Mouse (Mus musculus) heart, adult 8-10 months (tissue): ENCODE measurements around the gene Ppt2. TPM values are rescaled to one million over a fixed set of nuclear protein-coding genes. Genes with fewer than 3 reads are reported as not detected.

Experiments
- DNase-seq: peaks from one replicate; pipeline ENCODE4 v3.0.0; 2022; ENCODE audit warnings: low spot score
- total RNA-seq, 4 experiments: library from RNA; stranded (reverse); gene quantifications; 2 replicates each; pipeline ENCODE4 v1.2.4; 2022

Gene Ppt2
- total RNA-seq, 4 experiments from 2014 or later = 48.1 to 68.8 (median 59.5) TPM

DNA sequence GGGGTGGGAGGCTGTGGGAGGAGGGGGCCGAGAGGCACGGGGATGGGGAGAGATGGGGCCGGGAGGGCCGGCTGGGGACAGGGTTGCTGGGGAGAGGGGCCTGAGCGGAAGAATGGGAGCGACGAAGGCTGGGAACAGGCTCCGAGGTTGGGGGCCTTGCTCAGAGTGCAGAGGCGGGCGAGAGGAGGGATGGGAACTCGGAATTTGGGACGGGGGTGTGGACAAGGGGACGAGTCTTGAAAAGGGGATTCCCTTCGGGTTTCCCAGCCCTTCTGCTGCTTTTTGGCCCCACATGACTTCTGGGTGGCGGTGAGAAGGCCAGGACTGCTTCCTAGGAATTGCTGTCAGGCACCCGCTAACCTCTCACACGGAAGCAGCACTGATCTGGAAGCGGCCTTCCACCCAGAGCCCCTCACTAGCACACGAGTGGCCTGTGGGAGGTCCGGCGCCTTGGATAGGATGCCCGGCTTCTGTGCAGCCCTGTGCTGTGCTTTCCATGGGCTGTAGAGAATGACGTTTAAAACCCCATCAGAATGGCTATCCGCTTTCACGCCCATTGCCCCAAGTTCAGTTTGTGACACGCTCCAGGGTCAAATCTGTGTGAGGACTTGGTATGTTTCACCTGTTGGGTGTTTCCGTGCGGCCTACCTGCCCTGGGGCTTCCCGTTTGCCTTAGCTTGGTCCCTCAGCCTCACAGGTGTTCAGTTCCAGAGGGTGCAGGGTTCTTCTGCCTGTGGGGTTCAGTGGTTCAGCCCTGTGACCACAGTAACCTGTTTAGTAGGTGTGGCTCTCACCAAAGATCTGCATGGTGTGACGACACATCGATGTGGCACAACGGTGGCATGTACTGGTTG, 21.9 kb downstream of the Ppt2 start:
- no peak for DNase-seq

DNA sequence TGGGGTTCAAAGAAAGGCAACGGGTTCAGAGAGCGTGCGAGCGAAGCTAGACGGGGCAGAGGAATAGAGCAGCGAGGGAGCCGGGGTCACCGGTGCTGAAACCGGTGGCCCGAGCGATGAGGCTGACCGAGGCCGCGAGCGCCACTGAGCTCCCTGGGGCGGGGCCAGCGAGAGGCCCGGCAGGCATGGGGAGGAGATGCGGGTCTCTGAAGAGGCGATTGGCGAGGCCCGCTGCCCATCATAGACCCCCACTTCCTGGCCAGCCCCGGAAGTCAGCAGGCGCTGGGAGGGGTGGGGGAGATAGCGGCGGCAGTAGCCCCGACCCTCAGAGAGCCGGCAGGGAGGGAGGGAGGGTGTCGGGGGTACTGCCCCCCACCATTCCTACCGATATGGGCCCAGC, 22.7 kb downstream of the Ppt2 start:
- DNase-seq = peak; percentile 97

DNA sequence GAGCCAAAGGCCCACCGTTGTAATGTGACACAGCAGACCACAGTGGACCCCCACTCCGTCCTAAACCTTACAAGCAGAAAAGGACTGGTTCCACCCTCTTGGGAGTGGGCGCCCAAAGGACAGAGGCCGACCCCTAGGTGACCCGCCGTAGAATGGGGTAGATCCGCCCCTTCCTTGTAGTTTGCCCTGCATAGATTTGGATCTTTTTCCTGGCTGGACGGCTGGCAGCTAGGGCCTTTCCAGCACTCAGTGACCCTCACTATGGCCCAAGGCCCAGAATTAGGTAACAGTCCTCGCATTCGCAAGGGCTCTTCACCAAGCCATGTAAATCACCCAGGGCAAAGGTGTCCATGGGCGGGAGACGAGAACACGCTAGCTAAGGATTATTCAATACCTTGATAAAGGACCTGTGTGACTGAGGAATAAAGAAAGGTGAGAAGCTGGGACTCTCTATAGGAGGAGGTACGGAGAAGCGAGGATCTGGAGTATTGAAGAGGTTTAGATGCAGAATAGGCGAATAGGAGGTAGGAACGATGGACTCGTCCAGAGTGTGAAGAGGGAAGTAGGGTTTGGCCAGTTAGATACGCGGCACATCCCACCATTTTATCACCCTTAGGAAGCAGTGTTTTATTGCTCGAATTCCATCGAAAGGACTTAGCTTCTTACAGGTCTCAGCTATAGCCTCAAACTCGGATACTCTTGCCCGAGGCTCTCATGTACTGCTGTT, 23.6 kb downstream of the Ppt2 start:
- DNase-seq = no peak

DNA sequence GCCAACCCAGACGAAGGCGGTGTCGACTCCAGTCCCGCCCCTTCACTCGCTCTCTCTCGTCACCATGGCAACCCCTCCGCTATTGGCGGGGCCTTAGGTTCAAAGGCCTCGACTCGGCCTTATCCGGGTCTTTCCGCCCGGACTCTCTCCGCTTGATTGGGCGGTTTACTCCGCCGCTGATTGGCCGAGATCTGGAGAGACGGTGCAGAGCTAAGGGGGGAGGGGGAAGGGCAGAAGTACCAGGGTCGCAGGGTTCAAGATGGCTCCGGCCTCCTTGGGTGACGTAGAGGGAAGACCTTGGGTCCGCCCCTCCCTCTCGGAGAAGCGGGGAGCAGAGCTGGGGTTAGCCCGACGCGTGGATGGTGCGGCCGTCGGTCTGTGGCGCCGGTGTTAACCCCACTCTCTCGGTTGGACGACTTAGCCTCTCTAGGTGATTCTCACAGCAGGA, 24.2 kb downstream of the Ppt2 start, which contains the start of gene Agpat1:
Agpat1 (plus strand) TSS at position 202 of the 448 bp plus-strand sequence.
- peak; percentile 99 for DNase-seq

DNA sequence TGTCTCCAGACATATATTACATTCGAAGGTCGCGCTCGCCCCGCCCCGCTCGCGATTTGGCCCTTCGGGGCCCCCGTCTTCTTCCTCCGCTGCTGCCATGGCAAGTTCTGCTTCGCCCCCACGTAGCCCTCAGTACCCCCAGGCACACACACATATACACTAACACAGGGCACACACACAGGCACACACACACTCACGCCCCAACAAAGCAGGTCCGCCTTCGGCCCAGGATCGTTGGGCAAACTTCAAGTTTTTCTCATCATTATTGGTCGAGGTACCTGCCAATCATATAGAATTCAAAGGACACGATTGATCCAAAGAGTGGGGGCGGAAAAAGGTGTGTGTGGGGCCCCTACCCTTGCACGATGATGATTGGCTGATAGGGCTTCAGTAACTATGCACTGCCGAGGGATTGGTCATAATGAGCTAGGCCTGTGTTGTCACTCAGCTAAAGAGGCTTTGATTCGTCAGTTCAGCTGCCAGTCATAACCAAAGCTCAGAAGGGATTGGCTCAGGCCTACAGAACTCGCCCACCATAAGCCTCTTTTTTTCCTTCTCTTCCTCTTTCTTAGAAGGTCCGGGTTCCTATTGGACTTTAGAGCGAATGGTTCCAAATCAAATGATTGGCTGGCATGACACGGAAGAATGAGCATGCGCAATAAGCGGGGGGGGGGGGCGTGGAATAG, 24.8 kb downstream of the Ppt2 start, which contains the start of gene Rnf5:
Rnf5 (minus strand) TSS at position 316 of the 686 bp plus-strand sequence.
- DNase-seq = peak; percentile 100

- DNase-seq = no peak
Observed at GRCm38 (mm10) chr17:34601796-34602195, 26.5 kb downstream of the Ppt2 start.

- DNase-seq = no peak
Observed at GRCm38 (mm10) chr17:34599891-34600290, 28.4 kb downstream of the Ppt2 start.

- DNase-seq = no peak
Observed at GRCm38 (mm10) chr17:34597566-34598095, 30.7 kb downstream of the Ppt2 start, which contains the start of gene Ager. TSS of gene Ager (plus strand) at chr17:34597862.

DNA sequence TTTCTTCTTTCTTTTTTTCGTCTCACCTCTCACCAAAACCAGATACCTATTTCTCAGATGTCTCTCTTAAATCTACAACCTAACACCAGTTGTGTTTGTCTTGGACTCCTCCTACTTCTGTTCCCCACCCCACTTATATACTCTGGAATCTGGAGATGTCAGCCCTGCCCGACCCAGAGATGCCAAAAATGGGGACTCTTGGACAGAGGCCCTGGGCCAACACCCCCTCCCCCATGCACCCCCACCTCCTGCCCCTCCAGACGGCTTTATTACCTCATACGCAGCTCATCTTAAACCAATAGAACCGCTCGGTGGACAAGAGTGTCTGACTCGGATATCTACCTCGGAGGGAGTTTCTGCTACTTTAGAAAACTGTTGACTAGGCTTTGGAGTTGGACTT, 32.2 kb downstream of the Ppt2 start:
- no peak for DNase-seq

DNA sequence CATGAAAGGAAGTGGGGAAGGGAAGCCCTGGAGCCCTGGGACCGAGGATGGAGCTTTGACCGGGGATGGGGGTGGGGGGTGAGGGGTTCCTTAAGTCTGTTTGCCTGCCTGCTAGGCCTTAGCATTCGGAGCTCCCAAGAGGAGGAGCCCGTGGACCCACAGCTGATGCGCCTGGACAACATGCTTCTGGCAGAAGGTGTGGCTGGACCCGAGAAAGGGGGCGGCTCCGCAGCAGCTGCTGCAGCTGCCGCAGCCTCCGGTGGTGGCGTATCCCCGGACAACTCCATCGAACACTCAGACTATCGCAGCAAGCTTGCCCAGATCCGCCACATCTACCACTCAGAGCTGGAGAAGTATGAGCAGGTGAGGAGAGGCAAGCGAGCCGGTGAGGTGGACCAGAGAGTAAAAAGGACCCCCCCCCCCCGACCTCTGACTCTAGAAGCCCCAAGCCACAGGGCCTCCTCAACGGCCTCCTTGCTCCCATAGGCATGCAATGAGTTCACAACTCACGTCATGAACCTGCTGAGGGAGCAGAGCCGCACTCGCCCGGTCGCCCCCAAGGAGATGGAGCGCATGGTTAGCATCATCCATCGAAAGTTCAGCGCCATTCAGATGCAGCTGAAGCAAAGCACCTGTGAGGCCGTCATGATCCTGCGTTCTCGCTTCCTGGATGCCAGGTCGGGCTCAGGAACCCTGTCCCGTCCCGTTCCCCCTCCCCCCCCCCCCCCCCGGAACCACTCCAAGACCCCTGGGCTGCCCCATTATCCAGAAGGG, 34.4 kb downstream of the Ppt2 start:
- no peak for DNase-seq

DNA sequence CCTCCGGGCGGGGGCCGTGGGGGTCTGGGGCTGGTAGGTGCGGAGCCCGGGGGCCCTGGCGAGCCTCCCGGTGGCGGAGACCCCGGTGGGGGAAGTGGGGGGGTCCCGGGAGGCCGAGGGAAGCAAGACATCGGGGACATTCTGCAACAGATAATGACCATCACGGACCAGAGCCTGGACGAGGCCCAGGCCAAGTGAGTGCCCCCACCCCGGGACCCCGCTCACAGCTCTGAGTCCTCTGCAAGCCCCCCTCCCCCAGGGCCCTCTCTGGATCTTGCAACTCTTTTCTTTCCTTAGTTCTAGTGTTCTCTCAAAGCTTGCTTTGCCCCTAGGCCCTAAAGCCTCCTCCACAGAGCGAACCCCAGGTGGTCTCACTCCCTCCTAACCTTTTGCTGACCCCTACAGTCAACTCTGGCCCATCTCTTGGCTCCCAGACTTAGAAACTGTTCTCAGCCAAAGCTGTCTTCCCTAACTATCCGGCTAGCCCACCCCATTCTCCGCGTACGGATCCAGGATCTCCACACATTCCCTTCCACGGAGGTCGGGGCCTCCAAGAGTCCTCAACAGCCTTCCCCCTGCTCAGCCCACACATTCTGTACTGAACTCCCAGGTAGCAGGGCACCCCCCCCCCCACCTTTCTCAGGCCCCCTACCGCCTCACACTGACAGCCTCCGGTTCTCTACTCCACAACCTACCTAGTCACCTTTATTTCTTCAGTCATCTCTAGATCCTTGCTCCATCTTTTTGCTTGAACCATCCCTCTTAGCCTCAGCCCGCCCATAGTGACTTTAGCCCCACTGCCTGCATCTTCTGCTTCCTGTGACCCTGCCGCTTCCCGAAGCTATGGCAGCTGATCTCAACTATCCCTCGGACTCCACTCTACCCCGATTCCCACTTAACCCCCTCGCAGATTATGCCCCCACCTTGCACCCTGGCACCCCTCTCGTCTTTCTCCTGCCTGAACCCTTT, 35.4 kb downstream of the Ppt2 start:
- no peak for DNase-seq

- DNase-seq = peak; percentile 76
Observed at GRCm38 (mm10) chr17:34591994-34592375, 36.3 kb downstream of the Ppt2 start.

GRCm38 (mm10) chr17:34591029-34591993, 37.0 kb downstream of the Ppt2 start, which contains the start of gene Pbx2:
TSS of gene Pbx2 (plus strand) at chr17:34591266.
- DNase-seq = no peak

- no peak for DNase-seq
Observed at GRCm38 (mm10) chr17:34590154-34590987, 37.9 kb downstream of the Ppt2 start.

GRCm38 (mm10) chr17:34589681-34590101, 38.6 kb downstream of the Ppt2 start, which contains the start of gene Gpsm3:
TSS of gene Gpsm3 (plus strand) at chr17:34589806.
- peak; percentile 79 for DNase-seq

DNA sequence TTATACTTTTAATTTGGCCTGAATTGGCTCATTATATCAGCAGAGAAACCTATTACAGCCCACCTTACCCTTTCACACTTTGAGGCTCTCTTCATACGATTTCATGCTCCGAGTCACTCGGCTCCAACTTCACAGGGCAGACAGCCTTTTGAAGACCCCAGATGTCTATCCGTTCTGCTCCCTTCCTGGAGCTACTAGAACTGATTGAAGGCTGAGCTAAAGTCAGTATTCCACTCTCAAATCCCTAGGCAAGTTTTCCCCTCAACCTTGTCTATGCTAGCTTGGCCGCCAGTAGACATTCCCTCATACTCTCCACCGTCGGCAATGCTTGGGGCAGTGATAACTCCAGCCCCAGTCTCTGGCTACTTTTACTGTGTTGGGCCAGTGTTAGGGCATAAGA, 39.1 kb downstream of the Ppt2 start:
- no peak for DNase-seq

- DNase-seq = no peak
Observed at GRCm38 (mm10) chr17:34588767-34589166, 39.5 kb downstream of the Ppt2 start.
